Mouse (Mus musculus) olfactory bulb, adult 2 months (tissue): ENCODE results near the gene Eno2.

ENCODE experiments used
- CTCF ChIP-seq: fragments of 200-500 bp; IDR thresholded peaks from 2 replicates; pipeline ENCODE4 v1.5.1; 2012; ENCODE audit warnings: low read depth, mild to moderate bottlenecking, low read length, moderate library complexity; ENCODE audit not compliant: insufficient read depth
- POLR2A ChIP-seq: fragments of 200-500 bp; IDR thresholded peaks from 2 replicates; pipeline ENCODE4 v1.6.1; 2012; ENCODE audit warnings: mild to moderate bottlenecking, low read depth, low read length, moderate library complexity; ENCODE audit not compliant: insufficient read depth

- no peak for TF ChIP-seq POLR2A
- no peak for TF ChIP-seq CTCF
These were observed 45.6 kb upstream of the Eno2 start for GRCm38 (mm10) chr6:124814858-124815774.
